ENCODE assay signal across 16 mouse cellular contexts in the genomic region with DNA sequence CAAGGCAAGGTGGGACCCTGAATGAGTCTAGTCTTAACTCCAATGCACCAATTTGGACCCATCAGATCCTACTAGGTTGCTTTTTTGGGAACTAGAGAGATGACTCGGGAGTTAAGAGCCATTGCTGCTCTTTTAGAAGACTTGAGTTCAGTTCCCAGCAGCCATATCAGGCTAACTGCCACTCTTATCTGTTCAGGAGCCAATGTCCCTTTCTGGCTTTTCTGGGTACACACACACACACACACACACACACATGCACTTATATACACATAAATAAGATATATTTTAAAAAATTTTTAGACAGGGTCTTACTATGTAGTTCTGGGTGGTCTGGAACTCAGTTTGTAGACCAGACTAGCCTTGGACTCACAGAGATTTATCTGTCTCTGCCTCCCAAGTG.
"Had no signal": no experiment of that assay in that cellular context is flagged by ENCODE, and none has a peak within 500 bp of the region (broad histone marks: within the 10 kb centered on the region; RNA-seq: fewer than 3 reads in every experiment).

No protein-coding gene starts in this region.

- H3K4me3 ChIP-seq: neural tube, embryonic 13.5 days; neural tube, embryonic 15.5 days; stomach, embryonic 15.5 days had no signal

- H3K4me2 ChIP-seq: neural tube, embryonic 13.5 days; neural tube, embryonic 15.5 days; stomach, embryonic 15.5 days had no signal

- H3K27ac ChIP-seq: neural tube, embryonic 13.5 days; neural tube, embryonic 15.5 days; stomach, embryonic 15.5 days; stomach, postnatal 0 days had no signal

- H3K36me3 ChIP-seq: neural tube, embryonic 13.5 days; neural tube, embryonic 15.5 days; stomach, embryonic 15.5 days had no signal

- H3K4me1 ChIP-seq: stomach, embryonic 15.5 days had no signal

- H3K9me3 ChIP-seq: neural tube, embryonic 13.5 days; neural tube, embryonic 15.5 days; stomach, embryonic 15.5 days had no signal

- H3K27me3 ChIP-seq: neural tube, embryonic 13.5 days; neural tube, embryonic 15.5 days; stomach, embryonic 15.5 days had no signal

- DNase-seq: retina, postnatal 1 day; right cerebral cortex, adult 18-20 months; right cerebral cortex, postnatal 14 days; right cerebral cortex, postnatal 25 days; right cerebral cortex, postnatal 4 days; spleen, adult 18-20 months; thymus, adult 18-20 months; thymus, adult 2 months; thymus, postnatal 14 days; thymus, postnatal 25 days; thymus, postnatal 36 days; thymus, postnatal 4 days had no signal

- H3K9ac ChIP-seq: neural tube, embryonic 13.5 days; neural tube, embryonic 15.5 days; stomach, embryonic 15.5 days had no signal
